Mouse (Mus musculus) lung, postnatal 0 days (tissue): ENCODE data around the gene Fbln2.

Source experiments
- CTCF ChIP-seq: IDR thresholded peaks from 2 replicates; pipeline ENCODE4 v1.5.1; 2016; ENCODE audit warnings: antibody characterized with exemption, mild to moderate bottlenecking
- EP300 ChIP-seq: IDR thresholded peaks from 2 replicates; pipeline ENCODE4 v1.6.1; 2016; ENCODE audit warnings: antibody characterized with exemption, mild to moderate bottlenecking, control low read depth

GRCm38 (mm10) chr6:91240964-91241363 lies 28.7 kb downstream of the Fbln2 start:
- no peak for TF ChIP-seq CTCF
- no peak for TF ChIP-seq EP300
